Mouse (Mus musculus): Measurements from ENCODE around the gene Runx1. TPM values are rescaled to one million over a fixed set of nuclear protein-coding genes. Genes with fewer than 3 reads are reported as not detected.

Gene Runx1
- polyA plus RNA-seq, 1 experiment: 322 TPM

GRCm38 (mm10) chr16:92744172-92744777 is 81.7 kb downstream of the Runx1 start:
- TF ChIP-seq GATA1 (IDR thresholded peaks at IDR 0.05; ENCODE audit: borderline replicate concordance, low read length): no peak
- TF ChIP-seq FLI1 (IDR thresholded peaks at IDR 0.05; ENCODE audit: low read length): no peak
- peaks cover 96% of the 10 kb centered on the region for H3K36me3 ChIP-seq (replicated peaks; ENCODE audit: low read length)

GRCm38 (mm10) chr16:92743755-92744154 is 82.2 kb downstream of the Runx1 start:
- TF ChIP-seq FLI1 (IDR thresholded peaks at IDR 0.05; ENCODE audit: low read length) (no peak), GATA1 (IDR thresholded peaks at IDR 0.05; ENCODE audit: borderline replicate concordance, low read length) (no peak)
- peaks cover 95% of the 10 kb centered on the region for H3K36me3 ChIP-seq (replicated peaks; ENCODE audit: low read length)
- peaks cover 97% of the 10 kb centered on the region for H3K4me1 ChIP-seq

More at GRCm38 (mm10) chr16:92744172-92744777, 81.7 kb downstream of the Runx1 start:
- Histone ChIP-seq H3K9me3 (no peaks in the 10 kb centered on the region), H3K4me1 (peaks cover 97% of the 10 kb centered on the region), H3K4me3 (replicated peaks) (no peak overlapping the region), H3K27me3 (replicated peaks) (no peaks in the 10 kb centered on the region)

DNA sequence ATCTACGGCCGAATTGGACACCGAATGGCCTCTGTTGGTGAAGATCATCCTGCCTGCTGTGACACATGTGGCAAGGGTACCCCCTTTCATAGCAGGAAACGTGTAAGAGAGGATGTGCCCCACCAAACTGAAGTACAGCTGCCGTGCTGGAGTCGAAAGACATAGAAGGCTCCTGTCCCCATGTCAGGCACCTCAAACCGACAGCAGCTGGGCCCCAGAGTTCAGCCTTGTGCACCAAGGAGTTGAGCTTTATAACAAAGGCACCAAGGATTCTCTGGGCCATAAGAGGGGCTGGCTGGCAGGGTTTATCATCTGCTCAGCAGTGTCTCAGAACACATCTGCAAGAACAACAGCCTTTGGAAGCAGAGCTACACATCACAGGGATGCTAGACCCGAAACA is 84.6 kb downstream of the Runx1 start:
- H3K27me3 ChIP-seq (replicated peaks): no peaks in the 10 kb centered on the region
- H3K9me3 ChIP-seq: no peaks in the 10 kb centered on the region
- peaks cover 96% of the 10 kb centered on the region for H3K4me1 ChIP-seq
- H3K4me3 ChIP-seq (replicated peaks): peak overlapping the region; percentile 35
- H3K36me3 ChIP-seq (replicated peaks; ENCODE audit: low read length): peaks cover 91% of the 10 kb centered on the region
- TF ChIP-seq GATA1 (IDR thresholded peaks at IDR 0.05; ENCODE audit: borderline replicate concordance, low read length): no peak
- no peak for TF ChIP-seq FLI1 (IDR thresholded peaks at IDR 0.05; ENCODE audit: low read length)

More at GRCm38 (mm10) chr16:92743755-92744154, 82.2 kb downstream of the Runx1 start:
- H3K27me3 ChIP-seq (replicated peaks): no peaks in the 10 kb centered on the region
- no peak overlapping the region for H3K4me3 ChIP-seq (replicated peaks)
- no peaks in the 10 kb centered on the region for H3K9me3 ChIP-seq

GRCm38 (mm10) chr16:92740541-92740940 is 85.4 kb downstream of the Runx1 start:
- TF ChIP-seq GATA1 (IDR thresholded peaks at IDR 0.05; ENCODE audit: borderline replicate concordance, low read length) (no peak), FLI1 (IDR thresholded peaks at IDR 0.05; ENCODE audit: low read length) (no peak)
- H3K27me3 ChIP-seq (replicated peaks): no peaks in the 10 kb centered on the region
- H3K9me3 ChIP-seq: no peaks in the 10 kb centered on the region
- peaks cover 92% of the 10 kb centered on the region for H3K36me3 ChIP-seq (replicated peaks; ENCODE audit: low read length)
- peaks cover 96% of the 10 kb centered on the region for H3K4me1 ChIP-seq
- H3K4me3 ChIP-seq (replicated peaks): no peak overlapping the region

DNA sequence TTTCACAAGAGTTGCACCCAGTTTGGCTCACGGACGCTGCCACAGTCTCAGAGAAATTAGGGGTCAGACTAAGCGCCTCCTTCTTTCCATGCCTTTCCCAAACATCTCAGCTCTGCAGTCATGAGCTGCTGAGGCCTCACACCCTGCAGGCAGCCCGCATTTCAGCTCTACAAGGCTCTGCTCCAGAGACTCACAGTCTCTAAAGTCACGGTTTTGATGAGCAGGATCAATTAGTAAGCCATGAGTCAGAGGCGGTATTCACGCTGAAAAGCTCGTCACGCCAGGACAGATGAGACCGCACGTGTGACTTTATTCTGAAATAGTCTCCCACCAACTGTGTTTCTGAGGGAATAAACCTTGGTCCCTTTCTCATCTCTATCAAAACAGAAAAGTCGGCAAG is 86.0 kb downstream of the Runx1 start:
- Histone ChIP-seq H3K9me3 (no peaks in the 10 kb centered on the region), H3K4me1 (peaks cover 96% of the 10 kb centered on the region), H3K27me3 (replicated peaks) (no peaks in the 10 kb centered on the region), H3K36me3 (replicated peaks; ENCODE audit: low read length) (peaks cover 92% of the 10 kb centered on the region), H3K4me3 (replicated peaks) (no peak overlapping the region)
- TF ChIP-seq GATA1 (IDR thresholded peaks at IDR 0.05; ENCODE audit: borderline replicate concordance, low read length) (no peak), FLI1 (IDR thresholded peaks at IDR 0.05; ENCODE audit: low read length) (no peak)

GRCm38 (mm10) chr16:92739071-92739793 is 86.7 kb downstream of the Runx1 start:
- H3K4me1 ChIP-seq: peaks cover 96% of the 10 kb centered on the region
- H3K36me3 ChIP-seq (replicated peaks; ENCODE audit: low read length): peaks cover 93% of the 10 kb centered on the region
- no peak overlapping the region for H3K4me3 ChIP-seq (replicated peaks)
- H3K27me3 ChIP-seq (replicated peaks): no peaks in the 10 kb centered on the region
- TF ChIP-seq GATA1 (IDR thresholded peaks at IDR 0.05; ENCODE audit: borderline replicate concordance, low read length) (no peak), FLI1 (IDR thresholded peaks at IDR 0.05; ENCODE audit: low read length) (no peak)
- H3K9me3 ChIP-seq: no peaks in the 10 kb centered on the region

DNA sequence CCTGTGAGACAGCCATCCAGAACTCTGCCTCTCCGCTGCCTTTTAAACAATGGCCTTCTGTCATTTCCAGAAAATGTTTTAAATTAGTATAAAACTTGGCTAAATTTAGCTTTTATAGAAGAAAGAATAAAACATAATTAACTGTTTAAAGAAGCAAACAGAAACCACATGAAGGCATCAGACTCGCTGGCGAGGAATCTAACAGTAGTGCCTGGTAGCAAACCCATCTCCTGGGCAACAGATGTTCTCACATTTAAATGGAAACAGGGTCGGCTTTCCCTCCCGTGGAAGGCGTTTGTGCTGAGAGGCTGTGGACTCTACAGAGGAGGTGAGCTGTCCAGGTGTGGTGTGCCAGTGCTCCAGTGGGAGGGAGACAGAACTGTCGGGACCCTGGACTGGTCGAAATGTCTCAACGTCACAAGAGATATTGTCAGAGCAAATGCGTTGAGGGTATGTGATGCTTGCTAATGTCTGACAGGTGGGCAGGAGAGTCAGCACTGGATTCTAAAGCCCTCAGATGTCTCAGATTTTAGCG is 87.4 kb downstream of the Runx1 start:
- TF ChIP-seq GATA1 (IDR thresholded peaks at IDR 0.05; ENCODE audit: borderline replicate concordance, low read length): no peak
- no peak for TF ChIP-seq FLI1 (IDR thresholded peaks at IDR 0.05; ENCODE audit: low read length)
- Histone ChIP-seq H3K4me3 (replicated peaks) (no peak overlapping the region), H3K27me3 (replicated peaks) (no peaks in the 10 kb centered on the region), H3K4me1 (peaks cover 93% of the 10 kb centered on the region), H3K36me3 (replicated peaks; ENCODE audit: low read length) (peaks cover 90% of the 10 kb centered on the region), H3K9me3 (no peaks in the 10 kb centered on the region)

DNA sequence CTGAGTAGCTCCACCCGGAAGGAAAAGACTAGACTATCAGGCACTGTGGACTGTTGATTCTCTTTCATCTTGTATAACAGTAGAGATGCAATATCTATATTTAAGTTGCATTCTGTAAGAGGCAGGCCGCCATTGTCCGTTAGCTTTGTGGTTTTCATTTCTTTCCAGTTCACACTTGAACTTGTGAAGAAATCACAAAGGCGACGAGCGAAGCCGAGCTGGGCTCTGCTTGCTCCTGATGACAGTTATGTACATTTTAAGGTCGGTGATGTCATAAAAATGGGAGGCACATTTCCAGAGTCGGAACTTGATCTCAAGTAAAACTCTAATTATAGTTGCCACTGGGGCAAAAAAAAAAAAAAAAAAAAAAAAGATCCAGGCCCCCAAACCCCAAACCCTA is 99.1 kb downstream of the Runx1 start:
- no peak for TF ChIP-seq FLI1 (IDR thresholded peaks at IDR 0.05; ENCODE audit: low read length)
- TF ChIP-seq GATA1 (IDR thresholded peaks at IDR 0.05; ENCODE audit: borderline replicate concordance, low read length): no peak

DNA sequence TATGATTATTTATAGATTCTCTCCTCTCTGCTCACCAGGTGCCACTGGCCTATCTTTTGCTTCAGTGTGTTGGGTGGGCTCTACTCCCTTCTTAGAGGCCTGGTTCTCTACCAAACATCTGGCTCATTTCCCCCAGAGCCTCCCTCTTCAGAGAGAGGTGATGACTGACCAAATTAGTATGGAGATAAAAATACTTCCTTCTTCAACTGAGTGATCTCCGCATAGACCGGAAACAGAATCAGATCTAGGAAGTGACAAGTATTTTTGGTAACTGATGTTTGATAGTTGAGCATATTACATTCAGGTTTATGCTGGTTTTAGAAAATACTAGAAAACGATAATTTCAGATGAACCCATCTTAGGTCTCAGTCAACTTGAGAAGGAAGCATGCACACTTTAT is 101.4 kb downstream of the Runx1 start:
- Histone ChIP-seq H3K27me3 (replicated peaks) (no peaks in the 10 kb centered on the region), H3K36me3 (replicated peaks; ENCODE audit: low read length) (peaks cover 96% of the 10 kb centered on the region), H3K9me3 (no peaks in the 10 kb centered on the region), H3K4me3 (replicated peaks) (no peak overlapping the region), H3K4me1 (peaks cover 97% of the 10 kb centered on the region)
- no peak for TF ChIP-seq FLI1 (IDR thresholded peaks at IDR 0.05; ENCODE audit: low read length)
- TF ChIP-seq GATA1 (IDR thresholded peaks at IDR 0.05; ENCODE audit: borderline replicate concordance, low read length): no peak

More for the DNA sequence above, 99.1 kb downstream of the Runx1 start:
- Histone ChIP-seq H3K9me3 (no peaks in the 10 kb centered on the region), H3K4me1 (peaks cover 100% of the 10 kb centered on the region), H3K36me3 (replicated peaks; ENCODE audit: low read length) (peaks cover 97% of the 10 kb centered on the region), H3K4me3 (replicated peaks) (no peak overlapping the region), H3K27me3 (replicated peaks) (no peaks in the 10 kb centered on the region)

- Histone ChIP-seq H3K9me3 (no peaks in the 10 kb centered on the region), H3K27me3 (replicated peaks) (no peaks in the 10 kb centered on the region), H3K4me3 (replicated peaks) (peak overlapping the region; percentile 19), H3K36me3 (replicated peaks; ENCODE audit: low read length) (peaks cover 92% of the 10 kb centered on the region), H3K4me1 (peaks cover 97% of the 10 kb centered on the region)
- no peak for TF ChIP-seq FLI1 (IDR thresholded peaks at IDR 0.05; ENCODE audit: low read length)
- no peak for TF ChIP-seq GATA1 (IDR thresholded peaks at IDR 0.05; ENCODE audit: borderline replicate concordance, low read length)
Measured at GRCm38 (mm10) chr16:92720678-92721077, 105.3 kb downstream of the Runx1 start.

Measured in megakaryocyte, embryonic 14.5 days (primary cell).